Mouse (Mus musculus) limb, embryonic 11.5 days (tissue): ENCODE results near the gene Rdm1. TPM values are rescaled to one million over a fixed set of nuclear protein-coding genes. Genes with fewer than 3 reads are reported as not detected.

Experiments
- ATAC-seq: fragments of 200-750 bp; cut with Nextera tagmentation; 2 replicates; pipeline ENCODE4 v1.8.0; 2017; ENCODE audit warnings: low read depth; ENCODE audit not compliant: insufficient number of reproducible peaks, low FRiP score, low TSS enrichment
- DNase-seq: peaks from one replicate; pipeline ENCODE4 v3.0.0-alpha.2; 2015; ENCODE audit warnings: low spot score
- H3K27ac ChIP-seq: fragments of 300-500 bp; sonication (generic); replicated peaks from 2 replicates; pipeline ENCODE4 v1.5.1; 2014; ENCODE audit warnings: low read depth, mild to moderate bottlenecking, low read length
- H3K27me3 ChIP-seq: fragments of 300-500 bp; sonication (generic); 2 replicates; pipeline ENCODE4 v1.6.1; 2014; ENCODE audit warnings: mild to moderate bottlenecking, low read length, mixed read lengths; ENCODE audit not compliant: control insufficient read depth, insufficient read depth
- H3K36me3 ChIP-seq: fragments of 300-500 bp; sonication (generic); 2 replicates; pipeline ENCODE4 v1.6.1; 2014; ENCODE audit warnings: mild to moderate bottlenecking, low read length, moderate library complexity, mixed read lengths; ENCODE audit not compliant: control insufficient read depth, insufficient read depth
- H3K4me1 ChIP-seq: fragments of 300-500 bp; sonication (generic); 2 replicates; pipeline ENCODE4 v1.6.1; 2014; ENCODE audit warnings: low read length, mixed read lengths; ENCODE audit not compliant: control insufficient read depth, insufficient read depth
- H3K4me2 ChIP-seq: fragments of 300-500 bp; sonication (generic); 2 replicates; pipeline ENCODE4 v1.6.1; 2014; ENCODE audit warnings: low read depth, mild to moderate bottlenecking, moderate library complexity; ENCODE audit not compliant: severe bottlenecking
- H3K4me3 ChIP-seq: fragments of 300-500 bp; sonication (generic); 2 replicates; pipeline ENCODE4 v1.5.1; 2014; ENCODE audit warnings: low read depth, low read length
- H3K9ac ChIP-seq: fragments of 300-500 bp; sonication (generic); 2 replicates; pipeline ENCODE4 v1.6.1; 2014; ENCODE audit warnings: mild to moderate bottlenecking, low read length
- H3K9me3 ChIP-seq: fragments of 300-500 bp; sonication (generic); 2 replicates; pipeline ENCODE4 v1.6.1; 2016; ENCODE audit warnings: low read length; ENCODE audit not compliant: control insufficient read depth
- WGBS: fragments of 180-500 bp; shearing (Covaris S2); extraction: QIAGEN DNeasy Blood & Tissue Kit; methylation state at CpG from one replicate; pipeline ENCODE4 v1.1.7; 2014; 5-methylcytosine and 5-hydroxymethylcytosine counted together
- polyA plus RNA-seq: library from polyadenylated mRNA; unstranded; fragments of >200 nt; fragmentation: Nextera tagmentation; extraction: Ambion mirVana; gene quantifications from 2 replicates; pipeline ENCODE4 v1.2.1, GENCODE M21; 2014

Rdm1 gene
- polyA plus RNA-seq, 1 experiment from 2014 or later = 31.0 TPM

DNA sequence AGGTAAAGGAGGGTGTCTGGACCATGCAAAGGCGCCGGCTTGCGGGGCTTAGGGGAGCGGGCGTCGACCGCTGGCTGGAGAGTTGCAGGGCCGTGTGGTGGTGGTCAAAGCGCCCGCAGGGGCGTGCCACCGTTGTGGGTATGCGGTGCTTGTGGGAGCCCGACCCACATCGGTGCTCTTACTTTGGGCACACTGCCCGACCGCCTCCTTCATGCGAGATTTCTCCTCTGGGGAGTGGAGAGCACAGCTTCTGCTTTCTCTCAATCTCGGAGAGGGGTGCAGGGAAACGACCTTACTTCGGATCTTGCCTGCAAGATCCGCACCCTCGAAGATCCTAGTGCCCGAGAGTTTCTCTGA is 38.6 kb downstream of the Rdm1 start:
- ATAC-seq (peak; percentile 82; the same call in 1 of the 2 replicates), DNase-seq (no peak)
- Histone ChIP-seq H3K36me3 (no peaks in the 10 kb centered on the region), H3K27me3 (no peaks in the 10 kb centered on the region), H3K4me3 (peak overlapping the region; percentile 49), H3K4me1 (no peaks in the 10 kb centered on the region), H3K4me2 (peak overlapping the region; percentile 60), H3K9me3 (no peaks in the 10 kb centered on the region), H3K27ac (no peak overlapping the region), H3K9ac (peak overlapping the region; percentile 12; the same call in 1 of the 2 replicates)
- under 1% methylated on average over 24 of the region's 24 CpGs for WGBS

DNA sequence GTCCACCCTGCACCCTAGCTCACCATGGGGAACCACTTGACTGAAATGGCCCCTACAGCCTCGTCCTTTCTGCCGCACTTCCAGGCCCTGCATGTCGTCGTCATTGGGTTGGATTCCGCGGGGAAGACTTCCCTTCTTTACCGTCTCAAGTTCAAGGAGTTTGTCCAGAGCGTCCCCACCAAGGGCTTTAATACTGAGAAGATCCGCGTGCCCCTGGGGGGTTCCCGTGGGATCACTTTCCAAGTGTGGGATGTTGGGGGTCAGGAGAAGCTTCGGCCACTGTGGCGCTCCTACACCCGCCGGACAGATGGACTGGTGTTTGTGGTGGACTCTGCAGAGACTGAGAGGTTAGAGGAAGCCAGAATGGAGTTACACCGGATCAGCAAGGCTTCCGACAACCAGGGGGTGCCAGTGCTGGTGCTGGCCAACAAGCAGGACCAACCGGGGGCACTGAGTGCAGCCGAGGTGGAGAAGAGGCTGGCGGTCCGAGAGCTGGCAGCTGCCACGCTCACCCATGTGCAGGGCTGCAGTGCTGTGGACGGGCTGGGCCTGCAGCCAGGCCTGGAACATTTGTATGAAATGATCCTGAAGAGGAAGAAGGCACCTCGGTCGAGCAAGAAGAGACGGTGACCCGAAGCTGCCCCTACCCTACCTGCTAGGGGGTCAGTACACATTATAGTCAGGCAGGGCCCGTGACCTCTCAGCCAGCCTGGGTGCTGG is 39.8 kb downstream of the Rdm1 start:
- no peaks in the 10 kb centered on the region for H3K9me3 ChIP-seq
- 0 out of 2 replicates have a peak overlapping the region, but pooled peaks have one; percentile 5 for H3K9ac ChIP-seq
- DNase-seq (no peak), ATAC-seq (no peak)
- no peak overlapping the region for H3K4me2 ChIP-seq
- no peaks in the 10 kb centered on the region for H3K4me1 ChIP-seq
- H3K4me3 ChIP-seq = no peak overlapping the region
- no peaks in the 10 kb centered on the region for H3K36me3 ChIP-seq
- H3K27ac ChIP-seq = no peak overlapping the region
- H3K27me3 ChIP-seq = no peaks in the 10 kb centered on the region
- 73% methylated on average over 28 of the region's 28 CpGs for WGBS

DNA sequence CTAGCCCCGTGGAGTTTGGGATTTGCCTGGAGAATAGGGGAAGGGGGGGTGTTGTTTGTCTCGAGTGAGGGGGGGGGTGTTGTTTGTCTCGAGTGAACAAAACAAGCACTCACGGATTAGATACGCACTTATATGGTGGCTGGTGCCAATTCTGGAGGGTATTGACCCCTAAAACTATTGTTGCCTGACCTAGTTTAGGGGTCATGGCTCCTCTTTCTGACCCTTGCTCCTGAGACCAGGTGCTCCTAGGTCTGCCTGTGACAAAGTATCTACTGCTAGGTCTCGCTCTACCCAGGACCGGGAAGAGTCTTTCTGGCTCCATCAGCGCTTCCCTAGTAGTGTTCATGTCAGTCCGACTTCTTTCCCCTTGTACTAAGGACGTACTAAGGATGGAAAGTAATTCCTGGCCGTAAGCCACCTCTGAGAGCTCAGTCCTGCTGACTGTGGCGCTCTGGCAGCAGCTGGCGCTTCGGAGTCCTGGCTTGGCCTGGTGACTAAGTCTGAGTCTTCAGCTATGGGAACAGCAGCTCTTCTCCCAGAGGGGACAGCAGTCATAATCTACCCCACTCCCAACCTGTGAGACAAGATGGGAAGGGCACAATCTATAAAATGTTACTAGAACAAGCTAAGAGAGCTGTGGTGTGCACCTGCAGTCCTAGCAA is 41.0 kb downstream of the Rdm1 start:
- Histone ChIP-seq H3K36me3 (no peaks in the 10 kb centered on the region), H3K27me3 (no peaks in the 10 kb centered on the region), H3K9me3 (no peaks in the 10 kb centered on the region), H3K9ac (no peak overlapping the region), H3K4me1 (no peaks in the 10 kb centered on the region), H3K4me2 (no peak overlapping the region), H3K27ac (no peak overlapping the region), H3K4me3 (no peak overlapping the region)
- DNase-seq (no peak), ATAC-seq (no peak)
- WGBS = 79% methylated on average over 14 of the region's 14 CpGs

DNA sequence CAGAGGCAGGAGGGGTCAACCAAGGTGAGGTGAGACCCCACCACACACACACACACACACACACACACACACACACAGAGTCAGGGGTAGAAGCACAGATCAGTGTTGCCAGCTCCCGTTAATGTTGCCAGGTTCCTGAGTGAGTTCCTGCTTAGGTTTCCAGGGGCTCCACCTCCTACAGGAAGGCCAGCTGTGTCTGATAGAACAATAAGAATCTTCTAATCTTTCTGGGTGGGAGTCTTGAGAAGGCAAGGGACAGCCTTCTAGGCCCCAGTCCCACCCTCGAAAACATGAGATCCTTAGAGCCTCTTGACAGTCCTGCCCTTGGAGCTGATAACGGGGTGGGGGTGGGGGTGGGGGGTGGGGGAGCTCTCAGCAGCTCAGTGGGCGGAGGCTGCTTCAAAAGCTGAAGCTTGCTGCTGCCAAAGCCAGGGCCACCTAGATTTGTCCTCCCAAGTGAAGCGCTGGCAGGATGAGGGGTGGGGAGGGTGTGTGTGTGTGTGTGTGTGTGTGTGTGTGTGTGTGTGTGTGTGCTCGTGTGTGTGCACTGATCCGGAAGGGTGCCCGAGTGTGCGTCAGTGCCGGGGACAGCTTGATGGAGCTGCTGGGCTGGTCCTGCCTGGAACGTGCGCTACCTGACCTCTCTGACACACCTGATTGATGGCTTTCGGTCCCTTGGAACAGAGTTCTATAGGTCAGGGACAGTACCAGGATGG is 41.7 kb downstream of the Rdm1 start:
- DNase-seq (no peak), ATAC-seq (no peak)
- Histone ChIP-seq H3K4me2 (no peak overlapping the region), H3K4me3 (no peak overlapping the region), H3K36me3 (no peaks in the 10 kb centered on the region), H3K9me3 (no peaks in the 10 kb centered on the region), H3K9ac (no peak overlapping the region), H3K4me1 (no peaks in the 10 kb centered on the region), H3K27ac (no peak overlapping the region), H3K27me3 (no peaks in the 10 kb centered on the region)
- 30% methylated on average over 13 of the region's 13 CpGs for WGBS

DNA sequence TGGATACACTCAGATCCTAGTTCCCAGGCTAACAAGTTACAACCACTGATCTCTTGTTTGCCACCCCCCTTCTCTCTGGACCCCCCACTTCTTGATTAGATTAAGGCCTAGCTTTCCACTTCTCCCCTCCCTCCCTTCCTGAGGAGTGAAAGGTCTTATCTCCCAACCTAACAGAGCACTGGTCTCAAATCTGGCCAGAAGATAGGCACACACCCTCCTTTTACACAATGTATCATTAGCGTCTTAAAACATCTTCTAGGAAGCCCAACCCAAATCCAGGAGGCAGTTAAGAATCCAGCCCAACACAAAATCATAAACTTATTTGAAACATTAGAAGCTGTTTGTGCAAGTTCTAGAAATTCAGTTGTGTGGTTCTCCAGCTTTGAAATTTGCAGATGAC is 43.3 kb downstream of the Rdm1 start:
- Histone ChIP-seq H3K27ac (no peak overlapping the region), H3K9ac (no peak overlapping the region), H3K9me3 (no peaks in the 10 kb centered on the region), H3K4me2 (no peak overlapping the region), H3K27me3 (no peaks in the 10 kb centered on the region), H3K4me1 (no peaks in the 10 kb centered on the region), H3K36me3 (no peaks in the 10 kb centered on the region), H3K4me3 (no peak overlapping the region)
- WGBS = 79% methylated on average over 1 of the region's 1 CpGs
- DNase-seq (no peak), ATAC-seq (no peak)

DNA sequence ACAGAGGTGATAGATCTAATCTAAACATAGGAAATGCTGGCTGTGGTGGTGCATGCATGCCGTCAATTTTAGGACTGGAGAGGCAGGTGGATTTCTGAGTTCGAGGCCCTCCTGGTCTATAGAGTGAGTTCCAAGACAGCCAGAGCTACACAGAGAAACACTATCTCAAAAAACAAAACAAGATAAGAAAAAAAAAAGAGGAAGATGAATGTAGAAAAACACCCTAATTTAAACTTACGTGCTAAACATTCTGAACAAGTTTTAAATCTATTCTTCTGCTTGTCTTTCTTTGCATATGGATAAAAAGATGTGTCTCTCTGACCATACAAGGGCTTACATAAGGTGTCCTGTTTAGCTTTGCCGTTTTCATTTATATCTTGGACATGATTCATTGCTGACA is 44.3 kb downstream of the Rdm1 start:
- Histone ChIP-seq H3K4me3 (no peak overlapping the region), H3K4me2 (no peak overlapping the region), H3K4me1 (no peaks in the 10 kb centered on the region), H3K27ac (no peak overlapping the region), H3K9me3 (no peaks in the 10 kb centered on the region), H3K9ac (no peak overlapping the region), H3K36me3 (no peaks in the 10 kb centered on the region), H3K27me3 (no peaks in the 10 kb centered on the region)
- no peak for DNase-seq
- ATAC-seq = no peak
- WGBS = 87% methylated on average over 4 of the region's 4 CpGs

DNA sequence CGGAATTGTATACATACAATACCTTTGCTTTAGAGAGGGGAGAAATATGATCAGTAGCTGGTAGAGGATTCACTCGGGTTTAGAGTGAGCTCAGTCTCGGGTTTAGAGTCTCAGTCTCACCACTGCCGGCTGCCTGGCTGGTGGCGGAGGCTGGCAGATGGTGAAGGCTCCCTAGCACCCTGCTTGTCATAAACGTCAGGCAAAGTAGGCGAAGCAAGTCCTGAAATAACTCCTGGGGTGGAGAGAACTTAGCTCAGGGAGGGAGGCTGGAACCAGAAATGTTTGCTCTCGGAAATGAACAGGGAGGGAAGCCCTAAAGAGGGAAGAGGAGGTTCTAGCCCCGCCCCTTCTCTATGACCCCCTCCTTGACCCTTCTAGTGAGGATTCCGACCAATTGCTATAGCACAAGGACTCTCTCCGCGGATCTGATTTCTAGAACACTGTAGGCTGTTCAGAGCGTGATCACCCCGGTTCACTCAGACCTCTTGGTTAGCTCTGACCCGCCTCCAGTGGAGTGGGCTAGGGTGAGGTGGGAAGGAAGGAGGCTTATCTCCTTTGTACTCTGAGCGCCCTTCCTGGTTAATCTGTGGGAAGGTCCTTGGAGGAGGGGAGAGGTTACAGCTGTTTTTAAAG is 46.1 kb downstream of the Rdm1 start:
- H3K4me1 ChIP-seq = no peaks in the 10 kb centered on the region
- no peak overlapping the region for H3K27ac ChIP-seq
- DNase-seq = no peak
- H3K4me2 ChIP-seq = no peak overlapping the region; the same call in 1 of the 2 replicates
- H3K9me3 ChIP-seq = no peaks in the 10 kb centered on the region
- no peak for ATAC-seq
- H3K36me3 ChIP-seq = no peaks in the 10 kb centered on the region
- no peak overlapping the region for H3K9ac ChIP-seq
- H3K27me3 ChIP-seq = no peaks in the 10 kb centered on the region
- 28% methylated on average over 16 of the region's 16 CpGs for WGBS
- H3K4me3 ChIP-seq = no peak overlapping the region

DNA sequence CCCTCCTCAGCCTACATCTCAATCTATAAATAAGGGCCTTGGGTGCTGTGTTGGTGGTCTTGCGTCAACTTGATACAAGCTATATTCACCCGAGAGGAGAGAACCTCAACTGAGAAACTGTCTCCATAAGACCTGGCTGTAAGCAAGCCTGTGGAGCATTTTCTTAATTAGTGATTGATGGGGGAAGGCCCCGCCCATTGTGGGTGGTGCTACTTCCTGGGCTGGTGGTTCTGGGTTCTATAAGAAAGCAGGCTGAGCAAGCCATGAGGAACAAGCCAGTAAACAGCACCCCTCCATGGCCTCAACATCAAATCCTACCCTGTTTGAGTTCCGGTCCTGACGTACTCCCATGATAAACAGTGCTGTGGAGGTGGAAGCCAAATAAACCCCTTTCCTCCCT is 47.1 kb downstream of the Rdm1 start:
- Histone ChIP-seq H3K4me2 (no peak overlapping the region), H3K4me1 (no peaks in the 10 kb centered on the region), H3K9me3 (no peaks in the 10 kb centered on the region), H3K36me3 (no peaks in the 10 kb centered on the region), H3K27ac (no peak overlapping the region), H3K27me3 (no peaks in the 10 kb centered on the region), H3K9ac (no peak overlapping the region), H3K4me3 (no peak overlapping the region)
- no peak for DNase-seq
- ATAC-seq = no peak
- WGBS = 88% methylated on average over 5 of the region's 5 CpGs
